Mouse (Mus musculus) limb, embryonic 13.5 days (tissue): ENCODE results near the gene Ccdc155. TPM values are rescaled to one million over a fixed set of nuclear protein-coding genes. Genes with fewer than 3 reads are reported as not detected.
A peak's percentile ranks its signal among the peaks of the same experiment; 100 is the strongest.

Experiments used
- ATAC-seq: fragments of 200-750 bp; cut with Nextera tagmentation; 2 replicates; pipeline ENCODE4 v1.8.0; 2017; ENCODE audit warnings: low read depth, moderate number of reproducible peaks, moderate TSS enrichment; ENCODE audit not compliant: low FRiP score
- H3K27ac ChIP-seq: fragments of 300-500 bp; sonication (generic); 2 replicates; pipeline ENCODE4 v1.5.1; 2015; ENCODE audit warnings: inconsistent platforms, mild to moderate bottlenecking, moderate library complexity
- H3K27me3 ChIP-seq: fragments of 300-500 bp; sonication (generic); 2 replicates; pipeline ENCODE4 v1.6.1; 2015; ENCODE audit warnings: mild to moderate bottlenecking, inconsistent platforms
- H3K36me3 ChIP-seq: fragments of 300-500 bp; sonication (generic); 2 replicates; pipeline ENCODE4 v1.6.1; 2015; ENCODE audit warnings: inconsistent platforms, mild to moderate bottlenecking, moderate library complexity
- H3K4me1 ChIP-seq: fragments of 300-500 bp; sonication (generic); 2 replicates; pipeline ENCODE4 v1.6.1; 2015; ENCODE audit warnings: inconsistent platforms
- H3K4me2 ChIP-seq: fragments of 300-500 bp; sonication (generic); replicated peaks from 2 replicates; pipeline ENCODE4 v1.6.1; 2015; ENCODE audit warnings: inconsistent platforms, mild to moderate bottlenecking, moderate library complexity
- H3K4me3 ChIP-seq: fragments of 300-500 bp; sonication (generic); 2 replicates; pipeline ENCODE4 v1.5.1; 2015; ENCODE audit warnings: moderate library complexity, mild to moderate bottlenecking, inconsistent platforms
- H3K9ac ChIP-seq: fragments of 300-500 bp; sonication (generic); 2 replicates; pipeline ENCODE4 v1.6.1; 2015; ENCODE audit warnings: mild to moderate bottlenecking, inconsistent platforms
- H3K9me3 ChIP-seq: fragments of 300-500 bp; sonication (generic); 2 replicates; pipeline ENCODE4 v1.6.1; 2016; ENCODE audit warnings: inconsistent platforms
- WGBS: fragments of 180-500 bp; shearing (Covaris S2); methylation state at CpG from one replicate; pipeline ENCODE4 v1.1.7; 2015; 5-methylcytosine and 5-hydroxymethylcytosine counted together
- polyA plus RNA-seq: library from polyadenylated mRNA; unstranded; fragments of >200 nt; fragmentation: Nextera tagmentation; extraction: Ambion mirVana; gene quantifications from 2 replicates; pipeline ENCODE4 v1.2.1, GENCODE M21; 2015

Gene Ccdc155
- polyA plus RNA-seq, 1 experiment from 2014 or later: 1.4 TPM

DNA sequence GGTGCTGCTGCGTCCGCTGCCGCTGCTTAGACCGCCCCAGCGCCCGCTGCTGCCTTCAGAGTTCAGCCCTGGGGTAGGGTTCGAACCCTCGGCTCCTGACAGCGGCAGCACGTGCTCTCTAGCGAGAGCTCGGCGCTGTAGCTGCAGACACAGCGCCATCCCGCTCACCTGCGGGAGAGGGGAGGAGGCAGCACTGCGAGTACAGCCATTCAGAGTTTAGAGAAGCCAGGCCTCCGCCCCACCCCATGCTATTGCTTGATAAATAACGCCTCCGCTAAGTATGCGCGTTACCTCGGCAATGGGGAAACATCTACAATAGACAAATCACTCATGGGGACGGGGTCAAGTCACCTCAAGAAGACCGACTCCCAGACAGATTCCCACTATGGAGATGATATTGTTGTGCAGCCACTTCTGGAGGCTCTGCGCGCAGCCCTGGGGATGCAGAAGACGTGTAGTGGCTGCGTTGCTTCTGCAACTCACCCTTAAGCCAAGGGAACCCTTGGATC is 29.7 kb upstream of the Ccdc155 start:
- Histone ChIP-seq H3K9me3 (no peaks in the 10 kb centered on the region), H3K36me3 (peaks cover 42% of the 10 kb centered on the region), H3K27me3 (peaks cover 19% of the 10 kb centered on the region), H3K9ac (peak overlapping the region; percentile 56; the same call in 1 of the 2 replicates), H3K4me3 (peak overlapping the region; percentile 31), H3K4me2 (peak overlapping the region; percentile 60), H3K27ac (peak overlapping the region; percentile 48), H3K4me1 (peaks cover 36% of the 10 kb centered on the region)
- peak; percentile 5; the same call in 1 of the 2 replicates for ATAC-seq
- 9% methylated on average over 29 of the region's 29 CpGs for WGBS

DNA sequence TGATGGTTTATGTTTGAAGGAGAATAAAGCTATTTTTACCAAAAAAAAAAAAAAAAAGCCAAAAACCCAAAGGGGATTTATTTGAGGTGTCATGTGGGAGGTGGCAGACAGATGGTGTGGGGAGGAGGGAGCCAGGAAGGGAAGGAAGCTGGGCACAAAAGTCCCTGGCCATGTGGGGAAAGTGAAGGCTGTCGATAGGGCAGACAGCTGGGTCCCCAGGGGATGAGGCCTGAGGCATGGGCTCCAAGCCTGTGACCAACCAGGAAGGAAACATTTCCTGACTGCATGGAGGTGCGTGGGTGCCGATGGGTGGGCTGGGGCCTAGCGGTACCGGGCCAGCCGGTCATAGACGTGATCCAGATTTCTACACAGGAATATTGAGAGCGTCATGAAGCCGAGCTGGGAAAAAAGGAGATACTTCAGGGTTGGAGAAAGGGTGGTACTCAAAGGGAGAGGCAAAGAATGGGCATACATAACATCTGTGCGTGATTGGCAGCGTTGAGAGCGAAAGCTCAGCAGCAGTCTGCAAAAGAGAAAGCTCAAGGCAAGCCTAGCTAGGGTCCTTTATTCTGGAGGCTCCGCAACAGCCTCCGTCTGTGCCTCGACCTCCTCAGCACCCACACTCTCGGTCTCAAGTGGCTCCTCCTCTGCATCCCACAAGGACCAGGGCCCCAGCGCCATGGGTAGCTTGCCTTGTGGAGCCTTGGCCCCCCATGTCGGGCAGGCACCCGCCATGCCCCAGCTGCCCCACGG is 29.1 kb upstream of the Ccdc155 start:
- 0 out of 2 replicates have a peak, but pooled peaks have one; percentile 0 for ATAC-seq
- peak overlapping the region; percentile 4; the same call in 1 of the 2 replicates for H3K4me3 ChIP-seq
- no peaks in the 10 kb centered on the region for H3K9me3 ChIP-seq
- H3K9ac ChIP-seq: peak overlapping the region; percentile 50; the same call in 1 of the 2 replicates
- H3K36me3 ChIP-seq: peaks cover 49% of the 10 kb centered on the region
- 28% methylated on average over 20 of the region's 20 CpGs for WGBS
- H3K4me2 ChIP-seq: peak overlapping the region; percentile 60
- H3K27ac ChIP-seq: peak overlapping the region; percentile 48
- H3K27me3 ChIP-seq: peaks cover 12% of the 10 kb centered on the region
- H3K4me1 ChIP-seq: peaks cover 36% of the 10 kb centered on the region

- Histone ChIP-seq H3K27me3 (peaks cover 4% of the 10 kb centered on the region; the same call in 1 of the 2 replicates), H3K4me1 (peaks cover 36% of the 10 kb centered on the region), H3K4me3 (no peak overlapping the region), H3K27ac (no peak overlapping the region), H3K36me3 (peaks cover 57% of the 10 kb centered on the region), H3K4me2 (no peak overlapping the region), H3K9ac (0 out of 2 replicates have a peak overlapping the region, but pooled peaks have one; percentile 4), H3K9me3 (no peaks in the 10 kb centered on the region)
- ATAC-seq: no peak
- 57% methylated on average over 13 of the region's 13 CpGs for WGBS
Measured at GRCm38 (mm10) chr7:45232716-45233465, 28.2 kb upstream of the Ccdc155 start.

- Histone ChIP-seq H3K36me3 (peaks cover 66% of the 10 kb centered on the region), H3K27me3 (0 out of 2 replicates have a peak, but pooled peaks cover 3% of the 10 kb centered on the region), H3K4me3 (no peak overlapping the region), H3K9me3 (no peaks in the 10 kb centered on the region), H3K4me1 (peaks cover 36% of the 10 kb centered on the region), H3K4me2 (no peak overlapping the region), H3K9ac (0 out of 2 replicates have a peak overlapping the region, but pooled peaks have one; percentile 4), H3K27ac (no peak overlapping the region)
- no peak for ATAC-seq
- 84% methylated on average over 11 of the region's 11 CpGs for WGBS
Measured at GRCm38 (mm10) chr7:45231941-45232340, 27.2 kb upstream of the Ccdc155 start.

- peaks cover 73% of the 10 kb centered on the region for H3K36me3 ChIP-seq
- H3K4me3 ChIP-seq: no peak overlapping the region
- no peak overlapping the region for H3K27ac ChIP-seq
- H3K4me1 ChIP-seq: peaks cover 36% of the 10 kb centered on the region
- H3K9ac ChIP-seq: no peak overlapping the region; the same call in 1 of the 2 replicates
- no peaks in the 10 kb centered on the region for H3K9me3 ChIP-seq
- no peak for ATAC-seq
- H3K27me3 ChIP-seq: no peaks in the 10 kb centered on the region
- WGBS: 88% methylated on average over 12 of the region's 12 CpGs
- H3K4me2 ChIP-seq: no peak overlapping the region
Measured at GRCm38 (mm10) chr7:45231192-45231591, 26.5 kb upstream of the Ccdc155 start.

DNA sequence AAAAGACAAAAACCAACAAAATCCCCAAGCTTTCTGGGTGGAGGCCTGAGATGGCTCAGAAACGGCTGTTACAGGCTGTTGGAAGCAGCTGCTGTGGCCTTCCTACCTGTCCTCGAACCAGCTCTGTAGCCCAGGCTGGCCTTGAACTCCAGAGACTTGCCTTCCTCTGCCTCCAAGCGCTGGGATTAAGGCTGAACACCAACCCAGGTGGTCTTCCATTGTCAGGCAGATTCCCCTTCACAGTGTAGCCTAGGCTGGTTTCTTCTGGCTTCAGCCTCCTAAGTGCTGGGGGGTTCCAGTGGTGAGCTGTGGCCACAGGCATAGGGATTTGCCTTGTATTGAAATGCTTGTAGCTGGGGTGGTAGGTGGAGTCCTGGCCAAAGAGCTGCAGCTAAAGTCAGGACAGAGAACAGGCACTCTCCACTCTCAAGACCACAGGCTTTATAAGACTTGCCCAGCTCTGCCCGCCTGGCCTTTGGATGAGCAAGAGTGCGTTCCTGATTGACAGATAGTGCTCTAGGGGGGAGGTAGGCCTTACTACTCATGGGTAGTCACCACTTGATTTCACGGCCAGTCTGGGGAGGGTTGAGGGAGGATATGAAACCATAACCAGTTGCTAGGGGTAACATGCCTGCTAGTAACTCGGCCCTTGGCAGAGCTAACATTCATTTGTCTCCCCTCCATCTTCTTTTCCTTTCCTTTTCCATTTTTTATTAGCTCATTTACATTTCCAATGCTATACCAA is 24.9 kb upstream of the Ccdc155 start:
- no peak for ATAC-seq
- WGBS: 90% methylated on average over 7 of the region's 7 CpGs
- no peak overlapping the region for H3K4me3 ChIP-seq
- no peak overlapping the region for H3K9ac ChIP-seq
- H3K27me3 ChIP-seq: no peaks in the 10 kb centered on the region
- H3K4me2 ChIP-seq: no peak overlapping the region
- peaks cover 22% of the 10 kb centered on the region for H3K4me1 ChIP-seq
- H3K36me3 ChIP-seq: peaks cover 89% of the 10 kb centered on the region
- no peak overlapping the region for H3K27ac ChIP-seq
- no peaks in the 10 kb centered on the region for H3K9me3 ChIP-seq

- no peak overlapping the region for H3K4me3 ChIP-seq
- H3K27me3 ChIP-seq: no peaks in the 10 kb centered on the region
- H3K9ac ChIP-seq: no peak overlapping the region
- H3K4me1 ChIP-seq: peaks cover 16% of the 10 kb centered on the region
- 94% methylated on average over 8 of the region's 8 CpGs for WGBS
- H3K36me3 ChIP-seq: peaks cover 91% of the 10 kb centered on the region
- no peaks in the 10 kb centered on the region for H3K9me3 ChIP-seq
- no peak overlapping the region for H3K27ac ChIP-seq
- ATAC-seq: no peak
- H3K4me2 ChIP-seq: no peak overlapping the region
Measured at GRCm38 (mm10) chr7:45229046-45229445, 24.4 kb upstream of the Ccdc155 start.

GRCm38 (mm10) chr7:45228548-45228947 is 23.9 kb upstream of the Ccdc155 start:
- Histone ChIP-seq H3K36me3 (peaks cover 91% of the 10 kb centered on the region), H3K27ac (no peak overlapping the region), H3K9ac (no peak overlapping the region), H3K4me1 (peaks cover 11% of the 10 kb centered on the region), H3K27me3 (no peaks in the 10 kb centered on the region), H3K9me3 (no peaks in the 10 kb centered on the region), H3K4me3 (no peak overlapping the region), H3K4me2 (no peak overlapping the region)
- 95% methylated on average over 18 of the region's 18 CpGs for WGBS
- no peak for ATAC-seq

DNA sequence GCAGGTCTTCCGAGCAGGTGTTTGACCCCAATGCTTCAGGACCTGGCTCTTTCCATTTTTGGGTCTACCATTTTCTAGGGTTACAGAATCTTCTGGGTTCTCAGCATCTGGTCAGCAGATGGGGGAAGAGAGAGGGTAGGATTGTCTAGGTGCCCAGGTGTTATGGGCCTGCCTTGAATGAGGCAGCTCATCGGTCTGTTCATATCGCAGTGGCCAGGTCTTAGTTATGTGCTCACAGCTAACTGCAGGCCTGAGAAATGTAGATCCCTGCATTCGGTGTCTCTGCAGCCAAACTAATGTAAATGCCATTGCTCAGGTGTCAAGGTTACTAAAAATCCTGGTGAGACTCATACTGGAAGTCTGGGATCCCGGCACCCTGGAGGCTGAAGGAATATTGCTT is 21.7 kb upstream of the Ccdc155 start:
- H3K9ac ChIP-seq: no peak overlapping the region
- no peaks in the 10 kb centered on the region for H3K9me3 ChIP-seq
- H3K36me3 ChIP-seq: peaks cover 91% of the 10 kb centered on the region
- H3K4me1 ChIP-seq: no peaks in the 10 kb centered on the region
- ATAC-seq: no peak
- no peaks in the 10 kb centered on the region for H3K27me3 ChIP-seq
- no peak overlapping the region for H3K27ac ChIP-seq
- no peak overlapping the region for H3K4me3 ChIP-seq
- 91% methylated on average over 5 of the region's 5 CpGs for WGBS
- no peak overlapping the region for H3K4me2 ChIP-seq

DNA sequence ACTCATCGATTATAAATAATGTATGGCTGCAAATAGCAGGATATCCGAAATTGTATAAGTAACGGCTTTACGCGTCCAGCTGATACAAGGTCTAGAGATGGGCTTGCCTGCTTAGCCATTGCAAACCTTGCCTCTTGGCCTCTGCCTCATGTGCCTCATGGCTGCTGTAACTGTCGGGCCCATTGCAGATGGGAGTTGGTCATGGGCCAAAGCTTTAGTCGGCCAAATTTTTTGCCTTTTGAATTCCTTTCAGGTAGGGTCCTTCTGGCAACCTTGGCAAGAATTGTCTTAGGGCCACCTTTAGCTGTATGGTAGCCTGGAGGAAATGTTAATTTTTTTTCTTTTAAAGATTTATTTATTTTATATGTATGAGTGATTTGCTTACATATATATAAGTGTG is 20.1 kb upstream of the Ccdc155 start:
- no peak for ATAC-seq
- Histone ChIP-seq H3K9me3 (no peaks in the 10 kb centered on the region), H3K36me3 (peaks cover 99% of the 10 kb centered on the region), H3K9ac (no peak overlapping the region), H3K4me2 (no peak overlapping the region), H3K4me1 (peaks cover 6% of the 10 kb centered on the region), H3K4me3 (no peak overlapping the region), H3K27me3 (no peaks in the 10 kb centered on the region), H3K27ac (no peak overlapping the region)
- WGBS: 94% methylated on average over 7 of the region's 7 CpGs

DNA sequence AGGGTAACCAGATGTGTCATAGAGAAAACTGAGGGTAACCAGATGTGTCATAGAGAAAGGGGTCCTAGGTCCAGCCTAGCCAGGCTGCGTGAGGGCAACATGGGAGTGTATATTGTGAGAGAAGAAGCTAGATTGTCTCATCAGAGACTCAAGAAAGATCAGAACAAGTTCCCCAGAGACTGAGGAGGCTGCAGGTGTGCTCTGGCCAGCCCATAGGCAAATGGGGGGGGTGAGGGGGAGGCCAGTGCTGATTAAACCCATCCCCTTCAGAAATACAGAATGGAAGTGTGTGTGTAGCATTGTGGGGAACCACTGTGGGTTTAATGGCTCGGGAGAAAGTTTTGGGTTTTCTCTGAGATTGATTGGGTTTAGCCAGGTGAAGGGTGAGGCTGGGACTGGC is 17.0 kb upstream of the Ccdc155 start:
- Histone ChIP-seq H3K36me3 (peaks cover 97% of the 10 kb centered on the region), H3K4me1 (peaks cover 33% of the 10 kb centered on the region), H3K4me3 (no peak overlapping the region), H3K9me3 (no peaks in the 10 kb centered on the region), H3K4me2 (no peak overlapping the region), H3K27ac (no peak overlapping the region), H3K27me3 (no peaks in the 10 kb centered on the region), H3K9ac (no peak overlapping the region)
- no peak for ATAC-seq
- 86% methylated on average over 2 of the region's 2 CpGs for WGBS
